Mouse (Mus musculus) gonadal fat pad, adult 2 months (tissue): ENCODE results near the gene Mafb. TPM values are rescaled to one million over a fixed set of nuclear protein-coding genes. Genes with fewer than 3 reads are reported as not detected.

Experiments
- DNase-seq: peaks from one replicate; pipeline ENCODE4 v3.0.0-alpha.2; 2012; ENCODE audit warnings: low read depth
- polyA plus RNA-seq: library from polyadenylated mRNA; depleted of rRNA; stranded (reverse); fragments of >200 nt; gene quantifications from 2 replicates; pipeline ENCODE4 v1.2.3, GENCODE M21; 2012

Mafb gene
- polyA plus RNA-seq, 1 experiment = 4.8 TPM

DNA sequence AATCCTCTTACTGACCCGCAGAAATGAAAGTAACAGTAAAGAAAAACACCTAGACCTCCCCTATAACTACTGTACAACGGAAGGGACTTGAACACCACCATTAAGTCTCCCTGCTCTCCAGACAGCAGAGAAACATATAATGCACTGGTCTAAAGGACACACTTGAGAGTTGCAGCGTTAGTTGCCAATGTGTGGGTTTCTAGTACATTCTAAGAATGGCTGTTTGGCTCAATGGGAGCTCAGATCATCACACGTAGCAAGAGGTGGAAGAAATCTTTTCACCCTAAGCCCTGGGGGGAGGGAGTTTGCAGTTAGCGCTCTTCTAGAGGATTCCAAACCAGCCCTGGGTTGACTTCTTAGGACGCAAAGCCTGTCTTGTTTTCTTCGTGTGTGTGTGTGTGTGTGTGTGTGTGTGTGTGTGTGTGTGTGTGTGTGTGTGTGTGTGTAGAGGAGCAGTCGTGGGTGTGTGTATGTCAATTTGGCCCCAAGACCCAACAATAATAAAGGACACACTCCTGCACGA lies 2.7 kb downstream of the Mafb start:
- DNase-seq = no peak

GRCm38 (mm10) chr2:160363201-160363600 lies 3.7 kb downstream of the Mafb start:
- no peak for DNase-seq

DNA sequence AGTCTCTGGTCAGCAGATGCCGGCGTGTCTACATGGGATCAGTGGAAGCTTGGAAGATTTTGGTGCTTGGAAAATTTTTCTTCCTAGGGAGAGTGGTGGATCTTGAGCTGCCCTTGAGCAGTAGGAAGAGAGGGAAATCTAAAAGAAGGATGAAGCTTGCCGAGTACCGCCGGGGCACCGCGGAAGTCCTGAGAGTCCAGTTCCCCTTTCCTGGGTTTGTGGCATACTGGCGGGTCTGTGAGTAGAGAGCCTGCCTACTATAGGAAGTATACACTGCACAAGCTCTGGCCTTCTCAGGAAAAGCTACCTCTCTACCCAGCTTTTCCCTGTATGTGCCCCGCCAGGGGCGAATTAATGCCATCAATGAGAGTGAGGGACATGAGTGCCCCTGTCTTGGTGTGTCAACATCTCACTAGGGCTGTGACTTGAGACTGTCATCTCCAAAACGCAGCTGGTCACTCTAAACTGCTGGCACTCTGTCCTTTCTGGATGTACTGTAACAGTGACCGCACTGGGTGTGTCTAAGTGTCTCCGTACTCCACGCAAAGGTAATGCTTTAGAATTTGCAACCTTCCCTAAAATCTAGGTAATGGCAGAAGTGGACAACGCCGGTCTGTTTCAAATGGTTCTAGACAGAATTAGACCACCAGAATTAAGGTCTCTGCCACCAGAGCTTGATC lies 5.3 kb downstream of the Mafb start:
- DNase-seq = no peak

DNA sequence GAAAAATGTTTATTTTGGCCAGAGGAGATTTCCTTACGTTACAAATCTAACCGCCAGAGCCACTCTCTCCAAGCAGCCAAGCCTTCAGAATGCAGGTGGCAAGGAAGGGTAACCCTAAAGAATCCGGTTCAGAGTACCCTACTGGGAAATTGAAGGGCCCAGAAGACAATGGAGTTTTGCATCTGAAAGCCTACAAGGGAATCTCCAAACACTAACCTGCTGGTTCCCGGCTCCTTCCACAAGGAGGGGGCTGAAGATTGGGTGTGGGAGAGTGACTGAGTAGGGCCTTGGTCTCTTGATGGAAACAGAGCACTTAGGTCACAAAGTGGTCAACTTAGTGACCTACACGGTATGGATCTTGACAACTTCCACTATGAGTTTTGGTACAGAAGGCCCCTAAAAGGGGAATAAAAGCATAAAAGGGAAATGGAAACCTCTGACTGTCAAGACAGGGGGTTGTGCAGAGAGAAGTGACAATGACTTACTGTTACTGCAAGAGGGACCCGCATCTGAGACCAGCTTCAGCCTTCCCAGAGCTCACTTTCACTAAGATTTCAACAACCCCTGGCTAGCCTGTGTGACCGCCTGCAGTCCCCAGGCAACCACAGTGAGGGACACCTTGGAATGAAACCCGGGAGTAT lies 6.5 kb downstream of the Mafb start:
- DNase-seq = no peak

DNA sequence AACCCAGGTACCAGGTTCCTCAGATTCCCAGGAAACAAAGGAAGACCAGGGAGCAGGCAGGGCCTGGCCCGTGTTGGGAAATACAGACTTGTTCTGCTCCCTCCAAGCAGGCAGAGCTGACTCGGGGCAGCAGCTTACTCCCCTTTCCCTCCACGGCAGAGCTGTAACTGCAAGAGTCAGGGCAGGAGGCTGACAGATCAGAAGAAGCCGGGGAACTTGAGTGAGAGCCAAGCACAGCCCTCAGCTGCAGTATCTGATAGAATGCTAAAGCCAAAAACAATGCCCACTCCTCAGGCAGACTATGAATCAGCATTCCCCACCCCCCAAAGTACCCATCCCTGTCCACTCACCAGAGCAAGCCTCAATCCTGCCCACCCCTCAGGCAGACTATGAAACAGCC lies 8.0 kb downstream of the Mafb start:
- no peak for DNase-seq

DNA sequence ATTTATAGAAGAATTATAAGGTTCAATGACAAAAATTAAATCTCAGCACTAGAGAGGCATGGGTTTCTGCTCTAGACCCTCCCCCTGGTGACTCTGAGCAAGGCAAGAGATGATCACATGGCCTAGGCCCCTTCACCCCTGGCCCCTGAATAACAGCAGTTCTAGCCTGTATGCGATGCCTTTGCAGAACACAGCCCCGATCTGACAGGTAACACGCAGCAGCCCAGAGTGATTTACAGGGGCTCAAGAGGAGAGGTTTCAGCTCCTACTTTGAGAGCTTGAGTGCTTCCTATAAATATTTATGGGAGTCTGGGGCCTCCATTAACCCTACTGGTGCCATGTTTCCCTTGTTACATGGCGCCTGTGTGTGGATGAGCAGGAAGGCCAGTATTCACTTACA lies 9.4 kb downstream of the Mafb start:
- DNase-seq = no peak

- no peak for DNase-seq
Observed at GRCm38 (mm10) chr2:160356132-160356531, 10.7 kb downstream of the Mafb start.

GRCm38 (mm10) chr2:160354319-160354718 lies 12.5 kb downstream of the Mafb start:
- DNase-seq = no peak

- DNase-seq = no peak
Observed at GRCm38 (mm10) chr2:160353581-160353980, 13.3 kb downstream of the Mafb start.

- no peak for DNase-seq
Observed at GRCm38 (mm10) chr2:160351038-160351574, 15.8 kb downstream of the Mafb start.

DNA sequence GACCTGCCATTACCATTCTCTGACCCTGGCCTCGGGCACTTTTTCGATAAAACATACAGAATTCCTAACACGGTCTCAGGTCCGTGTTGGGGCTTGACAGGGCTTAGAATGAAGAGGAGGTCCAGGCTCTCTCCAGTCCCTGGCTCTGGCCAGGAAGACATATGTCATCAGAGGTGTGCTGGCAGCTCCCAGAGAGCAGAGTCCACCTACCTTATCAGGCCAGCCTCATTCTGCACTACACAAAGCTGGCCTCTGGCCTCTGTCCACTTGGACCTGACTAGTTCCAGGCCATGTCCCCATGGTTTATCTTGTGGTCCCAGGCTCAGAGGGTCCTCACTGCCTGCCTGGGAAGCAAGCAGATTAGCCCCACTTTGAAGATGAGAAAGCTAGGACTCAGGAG lies 17.3 kb downstream of the Mafb start:
- no peak for DNase-seq

DNA sequence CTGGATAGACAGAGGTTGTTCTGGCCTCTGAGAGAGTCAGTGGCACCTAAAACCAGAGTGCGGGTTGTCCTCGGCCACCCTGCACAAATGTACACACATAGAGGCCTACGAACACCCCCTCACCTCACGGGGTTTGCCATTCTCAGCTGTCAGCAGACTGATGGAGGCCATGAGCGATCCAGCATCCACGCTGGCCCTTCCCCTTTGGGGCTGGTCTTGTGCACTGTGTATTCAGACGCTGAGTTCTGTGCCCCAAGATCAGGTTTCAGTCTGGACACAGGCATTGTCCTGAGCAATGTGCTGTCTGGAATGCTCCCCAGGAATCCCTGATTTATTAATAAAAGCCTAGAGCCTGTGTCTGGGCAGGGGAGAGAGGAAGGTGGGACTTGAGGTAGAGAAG lies 18.1 kb downstream of the Mafb start:
- no peak for DNase-seq

DNA sequence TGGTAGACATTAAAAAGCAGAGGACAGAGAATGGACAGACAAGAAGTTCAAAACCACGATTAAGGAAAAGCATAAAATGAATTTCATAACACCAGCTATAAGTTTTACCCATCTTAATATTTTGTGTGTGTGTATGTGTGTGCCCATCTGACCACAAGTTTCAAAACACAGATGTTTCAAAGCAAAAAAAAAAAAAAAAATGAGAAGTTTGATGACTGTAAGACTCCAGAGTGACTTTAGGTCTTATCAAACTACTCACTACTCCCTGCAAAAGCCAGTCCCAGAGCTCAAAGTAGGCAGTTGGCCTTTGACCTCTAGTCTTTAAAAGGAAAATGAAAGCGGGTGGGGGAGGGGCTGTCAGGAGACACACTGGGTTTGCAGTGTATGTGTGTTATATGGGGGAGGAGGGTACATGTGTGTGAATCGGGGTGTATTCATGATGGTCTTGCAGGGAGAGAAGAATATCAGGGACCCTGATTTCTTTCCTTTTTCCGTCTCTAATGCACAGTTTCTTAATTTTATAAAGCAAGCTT lies 18.7 kb downstream of the Mafb start:
- DNase-seq = no peak

DNA sequence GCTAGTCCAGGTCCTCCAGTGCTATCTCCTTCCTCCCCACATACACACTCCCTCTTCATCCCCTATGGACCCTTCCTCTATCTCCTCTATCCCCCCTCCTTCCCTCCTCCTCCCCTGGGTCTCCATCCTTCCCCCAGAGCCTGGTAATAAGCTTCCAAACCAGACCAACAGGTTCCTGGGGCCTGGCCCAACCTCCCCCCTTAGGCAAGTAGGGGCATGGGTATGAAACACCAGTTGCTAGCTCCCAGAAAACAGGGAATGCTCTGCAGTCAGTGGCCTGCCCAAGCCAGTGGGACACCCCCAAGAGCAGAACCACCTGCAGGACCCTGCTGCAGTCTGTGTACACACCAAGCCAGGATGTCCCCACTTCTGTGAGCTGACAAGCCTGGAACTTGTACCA lies 21.2 kb downstream of the Mafb start:
- DNase-seq = no peak

DNA sequence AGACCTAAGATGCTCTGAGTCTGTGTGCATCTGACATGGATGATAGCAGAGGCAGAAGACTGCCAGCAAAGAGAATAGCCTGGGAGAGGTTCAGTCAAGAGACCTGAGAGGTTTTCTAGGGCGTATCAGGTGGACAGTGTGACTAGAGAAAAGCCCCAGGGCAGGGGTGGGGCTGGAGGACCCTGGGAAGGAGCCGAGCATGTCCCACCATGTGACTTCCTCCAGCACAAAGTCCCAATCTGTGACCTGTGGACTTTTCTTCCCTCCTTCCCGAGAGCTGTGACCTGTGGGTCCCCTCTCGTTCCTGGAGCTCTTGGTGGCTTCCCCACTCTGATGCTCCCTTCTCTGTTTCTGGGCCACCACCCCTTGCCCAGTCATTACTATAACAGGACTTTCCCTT lies 26.7 kb downstream of the Mafb start:
- no peak for DNase-seq

- DNase-seq = no peak
Observed at GRCm38 (mm10) chr2:160339595-160339994, 27.3 kb downstream of the Mafb start.

GRCm38 (mm10) chr2:160336053-160336452 lies 30.8 kb downstream of the Mafb start:
- DNase-seq = no peak

- DNase-seq = no peak
Observed at GRCm38 (mm10) chr2:160335043-160335442, 31.8 kb downstream of the Mafb start.

DNA sequence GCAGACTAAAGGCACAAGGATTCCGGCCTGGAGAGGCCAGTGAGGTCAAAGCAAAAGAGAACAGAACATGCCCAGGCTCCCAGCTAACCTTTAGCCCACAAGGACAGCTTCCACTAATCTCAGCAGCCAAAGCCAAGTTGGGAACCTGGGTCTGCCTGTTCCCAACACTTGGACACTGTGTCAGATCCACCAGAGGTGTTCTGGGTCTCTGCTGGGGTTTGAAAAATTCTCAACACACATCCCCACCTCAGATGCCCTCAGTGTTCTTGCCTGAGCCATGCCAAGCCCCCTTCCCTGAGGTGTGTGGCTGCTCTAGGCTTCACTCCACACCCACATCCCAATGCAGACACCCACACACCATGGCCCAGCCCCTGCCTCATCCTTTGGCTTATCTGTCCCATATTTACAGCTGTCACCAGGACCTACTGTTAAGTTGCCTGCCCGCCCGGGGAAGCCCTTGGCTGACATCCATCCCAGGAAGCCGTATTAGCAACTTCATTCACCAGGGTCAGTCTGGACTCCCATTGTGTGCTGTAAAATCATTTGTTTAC lies 32.7 kb downstream of the Mafb start, which contains the start of gene Gm826:
Gene Gm826, minus strand, starts transcription at position 52 of the 551 bp plus-strand sequence.
- no peak for DNase-seq

DNA sequence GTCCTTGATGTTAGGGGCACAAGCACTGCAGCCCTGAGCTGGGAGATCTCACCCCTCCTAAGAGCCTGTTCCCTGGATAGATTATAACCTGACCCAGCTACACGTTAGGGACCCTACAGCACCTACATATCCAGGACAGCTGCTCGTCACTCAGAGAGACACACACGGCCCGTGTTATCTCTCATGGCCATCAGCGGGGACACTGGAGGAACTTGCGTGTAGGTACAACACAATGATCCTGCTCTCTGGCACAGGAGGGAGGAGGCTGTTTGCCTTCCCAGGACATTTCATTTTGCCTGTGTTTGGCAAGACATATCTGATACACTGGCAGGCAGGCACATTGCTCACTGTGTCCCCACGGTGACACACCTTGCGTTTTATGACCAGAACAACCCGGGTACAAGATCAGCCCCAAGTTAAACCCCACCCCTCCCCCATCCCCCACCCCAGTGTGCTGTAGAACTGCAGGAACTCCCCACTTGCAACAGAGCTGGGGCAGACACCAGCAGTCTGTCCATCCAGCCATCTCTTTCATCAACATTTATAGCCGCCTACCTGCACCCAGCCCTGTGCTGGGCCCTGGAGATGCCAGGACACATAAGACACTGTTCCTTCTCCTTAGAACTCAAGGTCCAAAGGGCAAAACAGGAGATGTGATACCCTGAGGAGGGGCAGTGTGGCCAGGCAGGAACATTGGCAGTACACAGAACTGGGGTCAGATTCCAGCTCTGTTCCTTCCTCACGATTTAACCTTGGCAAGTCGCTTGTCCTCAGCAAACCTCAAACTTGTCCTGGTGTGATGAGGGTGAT lies 34.1 kb downstream of the Mafb start:
- no peak for DNase-seq

- no peak for DNase-seq
Observed at GRCm38 (mm10) chr2:160328886-160329285, 38.0 kb downstream of the Mafb start.

DNA sequence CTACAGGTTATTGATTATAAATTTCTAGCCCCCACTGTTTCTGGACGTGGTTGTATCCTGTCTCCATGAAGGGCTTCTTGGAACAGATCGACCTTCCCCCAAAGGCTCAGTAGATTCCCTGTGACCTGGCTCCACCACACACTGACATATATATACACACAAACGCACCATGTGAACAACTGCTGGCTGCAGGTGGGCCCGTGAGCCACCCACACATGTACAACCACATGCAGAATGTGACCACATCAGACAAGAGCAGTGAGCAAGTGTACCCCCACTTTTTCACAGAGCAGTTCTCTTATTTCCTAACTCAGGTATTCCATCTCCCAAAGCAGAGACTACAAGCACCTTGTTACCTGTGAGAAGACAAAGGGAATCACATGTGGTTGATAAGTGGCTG lies 39.1 kb downstream of the Mafb start:
- DNase-seq = no peak
